Mouse (Mus musculus) left cerebral cortex, postnatal 14 days (tissue): ENCODE measurements at regions not wholly inside any gene's neighbourhood (a gene's known extent, or its start where the extent isn't known, plus 50 kb on each side); places are given as distances from the start of the nearest gene placed in this dataset.
A peak's percentile ranks its signal among the peaks of the same experiment; 100 is the strongest.

Experiments
- DNase-seq, 2 experiments: peaks; one replicate each; pipeline ENCODE4 v3.0.0; 2021 to 2022; ENCODE audit warnings: low spot score in 2 of 2, mixed read lengths in 1 of 2
- intact Hi-C: fragments of 180-260 bp; cut with DNase I; formaldehyde crosslinking; loops from one replicate; pipeline ENCODE4 v1.15.1; 2025

- DNase-seq, result no peak
- intact Hi-C loops, result loop anchor here (10.0 kb wide), 1 partner anchor 63 kb away; no protein-coding TSS in a partner anchor
These were observed 383.1 kb upstream of the Tenm4 start for GRCm38 (mm10) chr7:95787951-95788350.

DNA sequence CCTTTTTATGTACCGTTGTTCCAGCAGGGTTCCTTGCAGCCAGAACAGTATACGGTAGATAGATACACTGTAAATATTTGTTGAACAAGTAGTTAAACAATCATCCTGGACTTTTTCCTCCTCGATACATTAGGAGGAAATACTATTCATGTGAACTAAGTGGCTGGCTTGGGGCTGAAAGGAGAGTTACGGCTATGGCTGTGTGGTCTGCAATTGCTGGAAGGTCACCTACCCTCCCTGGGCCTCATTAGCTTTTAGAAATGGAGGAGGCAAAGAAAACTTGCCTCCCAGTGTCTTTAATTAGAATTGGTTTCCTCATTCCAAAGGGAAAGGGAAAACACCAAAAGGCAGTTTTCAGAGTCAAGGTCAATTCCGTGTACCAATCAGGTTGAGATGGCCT is 381.6 kb upstream of the Tenm4 start:
- intact Hi-C loops, result loop anchor here (10.0 kb wide), 1 partner anchor 65 kb away; no protein-coding TSS in a partner anchor
- DNase-seq, result no peak

GRCm38 (mm10) chr7:95799022-95799421 is 372.0 kb upstream of the Tenm4 start:
- intact Hi-C loops, result no loop called here
- peak; percentile 1 to 4 for DNase-seq

DNA sequence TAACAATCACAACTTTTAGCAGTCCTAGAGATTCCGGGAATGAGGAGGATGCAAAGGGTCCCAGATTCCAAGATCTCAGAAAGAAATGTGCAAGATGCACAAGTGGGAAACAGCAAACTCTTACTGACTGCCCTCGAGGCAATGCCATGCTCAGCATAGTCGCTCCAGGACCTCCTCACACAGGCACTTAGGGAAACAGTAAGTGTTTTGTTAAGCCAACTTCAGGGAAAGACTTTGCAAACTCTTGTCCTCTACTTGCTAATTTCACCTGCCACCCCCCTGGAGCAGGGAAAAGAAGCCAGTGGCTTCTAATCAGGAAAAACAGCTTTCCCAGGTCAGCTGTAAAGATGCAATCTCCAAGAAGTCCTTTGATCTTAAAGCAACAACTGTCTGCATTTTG is 361.4 kb upstream of the Tenm4 start:
- DNase-seq, result no peak
- intact Hi-C loops, result no loop called here

DNA sequence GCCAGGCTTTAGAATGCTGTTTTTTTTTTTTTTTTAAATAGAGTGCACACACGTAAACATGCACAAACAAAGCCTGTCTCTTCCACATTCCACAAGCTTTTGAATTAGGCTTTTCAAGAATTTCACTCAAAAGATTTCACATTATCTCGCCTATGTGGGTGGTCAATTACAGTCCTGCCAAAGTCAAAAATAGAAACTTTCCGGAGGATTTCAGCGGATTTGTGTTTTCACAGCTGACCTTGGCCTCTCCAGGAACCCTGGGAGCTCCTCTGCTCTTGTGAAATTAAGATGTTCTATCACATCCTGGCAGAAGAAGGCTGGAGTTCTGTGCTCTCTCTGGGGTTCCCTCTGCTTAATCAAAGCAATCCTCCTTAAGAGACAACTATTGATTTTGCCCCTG is 360.9 kb upstream of the Tenm4 start:
- intact Hi-C loops, result no loop called here
- no peak for DNase-seq

- intact Hi-C loops, result no loop called here
- no peak for DNase-seq
These were observed 356.2 kb upstream of the Tenm4 start for GRCm38 (mm10) chr7:95814865-95815264.

DNA sequence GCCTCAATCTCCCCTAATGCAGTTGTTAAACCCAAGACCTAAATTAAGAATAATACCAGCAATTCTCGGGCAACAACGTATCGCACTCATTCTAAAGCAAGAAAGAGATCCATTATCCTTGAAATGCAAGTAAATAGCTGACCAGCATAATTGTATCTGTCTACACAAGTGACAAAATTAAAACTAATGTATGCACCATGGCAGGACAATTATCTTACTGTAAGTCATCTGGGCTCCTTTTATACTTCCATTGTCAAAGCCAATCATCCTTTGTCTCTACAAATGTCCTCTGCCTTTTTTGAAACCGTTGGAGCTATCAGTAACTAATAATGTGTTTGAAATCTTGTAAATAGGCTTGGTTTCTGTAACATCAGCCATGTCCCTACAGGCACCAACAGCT is 347.5 kb upstream of the Tenm4 start:
- intact Hi-C loops, result no loop called here
- DNase-seq, result no peak

- no peak for DNase-seq
- intact Hi-C loops, result no loop called here
These were observed 341.2 kb upstream of the Tenm4 start for GRCm38 (mm10) chr7:95829889-95830288.

DNA sequence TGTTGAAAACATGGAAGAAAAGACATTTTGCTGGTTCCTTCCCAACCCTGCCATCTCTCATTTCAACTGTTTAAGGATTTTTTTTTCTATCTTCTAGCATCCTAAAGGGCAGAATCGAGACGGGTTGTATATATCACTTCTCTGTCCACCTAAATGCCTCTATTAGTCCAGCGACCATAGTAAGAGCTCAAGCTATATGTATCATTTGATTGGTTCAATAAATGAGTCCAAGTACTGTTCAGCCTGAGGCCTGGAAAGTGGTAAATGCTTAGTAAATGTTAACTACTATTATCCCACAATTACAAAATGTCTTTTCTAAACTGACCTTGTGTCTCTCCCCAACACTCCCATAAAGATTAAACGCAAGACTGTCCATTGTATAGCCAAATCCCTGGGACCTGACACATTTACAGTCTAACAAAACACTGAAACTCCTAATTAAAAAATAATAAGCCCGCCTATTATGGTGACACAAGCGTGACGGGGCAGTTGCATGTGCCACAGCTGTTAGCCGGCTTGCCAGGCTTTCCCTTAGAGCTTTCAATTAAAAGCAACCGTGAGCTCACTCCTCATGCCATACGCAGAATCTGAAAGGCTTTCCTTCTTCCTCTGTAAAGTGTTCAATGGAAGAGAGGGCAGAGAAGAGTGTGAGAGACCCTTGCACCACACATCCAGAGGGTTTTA is 336.7 kb upstream of the Tenm4 start:
- intact Hi-C loops, result no loop called here
- no peak for DNase-seq

DNA sequence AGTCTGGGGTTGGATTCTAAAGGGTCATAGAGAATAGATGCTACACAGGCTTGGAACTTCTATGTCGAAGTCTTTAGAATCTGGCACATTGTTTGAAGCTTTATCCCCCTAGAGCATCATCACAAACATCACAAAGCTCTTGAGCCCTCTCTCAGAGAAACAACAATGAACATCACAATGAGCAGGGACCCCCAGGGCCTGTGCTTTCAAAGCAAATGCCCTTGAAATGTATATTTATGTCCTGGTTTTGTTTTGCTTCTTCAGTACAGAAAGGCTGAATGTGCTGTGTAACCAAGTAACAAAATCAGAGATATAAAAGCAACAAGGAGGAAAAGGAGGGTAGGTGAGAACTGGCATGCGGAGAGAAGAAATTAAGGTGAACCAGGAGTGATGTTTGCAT is 330.6 kb upstream of the Tenm4 start:
- DNase-seq, result no peak
- intact Hi-C loops, result no loop called here

DNA sequence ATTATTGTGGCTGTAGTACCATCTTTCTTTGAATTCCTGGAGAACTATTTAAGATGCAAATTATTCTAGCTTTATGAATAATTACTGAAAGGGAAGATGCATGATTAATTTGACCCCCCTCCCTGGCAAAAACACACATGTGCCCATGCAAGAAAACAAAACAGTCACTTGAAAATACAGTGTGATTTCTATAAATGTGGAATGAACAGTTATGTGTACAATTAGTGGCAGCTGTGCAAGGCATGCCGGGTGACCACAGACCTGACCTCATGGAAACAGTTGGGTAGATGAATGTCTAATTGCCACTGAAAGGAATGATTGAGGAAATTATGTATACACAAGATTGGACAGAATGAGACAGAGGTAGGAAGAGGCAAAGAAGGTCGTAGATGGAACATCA is 321.2 kb upstream of the Tenm4 start:
- intact Hi-C loops, result no loop called here
- DNase-seq, result no peak

- intact Hi-C loops, result no loop called here
- DNase-seq, result no peak
These were observed 318.4 kb upstream of the Tenm4 start for GRCm38 (mm10) chr7:95852630-95853029.

DNA sequence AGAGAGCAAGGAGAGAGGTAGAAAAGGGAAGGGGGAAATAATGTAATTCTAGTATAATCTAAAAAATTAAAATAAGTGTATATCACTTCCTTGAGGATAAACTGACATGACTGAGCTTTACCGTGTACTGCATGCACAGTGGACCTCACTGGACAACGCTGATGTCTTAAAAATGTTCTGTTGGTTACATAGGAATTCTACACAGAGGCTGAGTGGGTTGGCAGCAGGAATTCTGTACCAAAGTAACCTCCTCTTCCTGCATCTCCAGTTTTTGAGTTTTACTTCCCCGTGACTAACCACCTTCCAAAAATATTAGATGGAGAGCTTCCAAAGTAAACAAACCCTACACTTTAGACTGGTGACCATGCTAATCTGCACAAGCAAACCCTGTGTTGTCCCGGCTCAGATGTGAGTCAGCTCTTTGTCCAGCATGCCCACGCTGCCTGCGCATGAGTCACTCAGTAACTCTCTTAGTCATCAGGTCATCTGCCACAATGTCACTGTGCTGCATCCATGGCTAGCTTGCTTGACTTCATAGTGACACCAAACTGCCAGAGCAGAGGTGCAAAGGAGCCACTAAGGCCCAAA is 317.7 kb upstream of the Tenm4 start:
- peak; percentile 12 to 27 for DNase-seq
- intact Hi-C loops, result no loop called here

- intact Hi-C loops, result no loop called here
- DNase-seq, result no peak
These were observed 312.8 kb upstream of the Tenm4 start for GRCm38 (mm10) chr7:95858247-95858646.

GRCm38 (mm10) chr7:95864233-95864632 is 306.8 kb upstream of the Tenm4 start:
- DNase-seq, result no peak
- intact Hi-C loops, result no loop called here

- no peak for DNase-seq
- intact Hi-C loops, result no loop called here
These were observed 305.8 kb upstream of the Tenm4 start for GRCm38 (mm10) chr7:95865270-95865669.

DNA sequence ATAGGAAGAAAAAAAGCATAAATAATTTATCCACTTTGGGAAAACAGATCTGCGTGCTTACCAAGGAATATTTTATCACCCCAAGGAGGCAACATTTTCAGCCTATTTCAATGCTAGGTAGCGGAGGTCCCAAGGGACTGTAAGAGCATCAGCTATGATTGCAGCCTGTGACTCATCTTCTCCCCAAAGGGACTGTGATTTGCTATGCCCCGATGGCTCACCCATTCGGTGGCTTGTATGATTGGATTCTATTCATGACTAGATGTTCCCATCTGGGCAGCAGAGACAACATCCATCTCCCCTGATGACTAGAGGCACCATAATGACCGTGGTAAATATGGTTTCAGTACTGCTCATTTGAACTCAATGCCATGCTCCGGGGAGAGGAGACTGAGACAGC is 302.3 kb upstream of the Tenm4 start:
- intact Hi-C loops, result no loop called here
- no peak for DNase-seq

DNA sequence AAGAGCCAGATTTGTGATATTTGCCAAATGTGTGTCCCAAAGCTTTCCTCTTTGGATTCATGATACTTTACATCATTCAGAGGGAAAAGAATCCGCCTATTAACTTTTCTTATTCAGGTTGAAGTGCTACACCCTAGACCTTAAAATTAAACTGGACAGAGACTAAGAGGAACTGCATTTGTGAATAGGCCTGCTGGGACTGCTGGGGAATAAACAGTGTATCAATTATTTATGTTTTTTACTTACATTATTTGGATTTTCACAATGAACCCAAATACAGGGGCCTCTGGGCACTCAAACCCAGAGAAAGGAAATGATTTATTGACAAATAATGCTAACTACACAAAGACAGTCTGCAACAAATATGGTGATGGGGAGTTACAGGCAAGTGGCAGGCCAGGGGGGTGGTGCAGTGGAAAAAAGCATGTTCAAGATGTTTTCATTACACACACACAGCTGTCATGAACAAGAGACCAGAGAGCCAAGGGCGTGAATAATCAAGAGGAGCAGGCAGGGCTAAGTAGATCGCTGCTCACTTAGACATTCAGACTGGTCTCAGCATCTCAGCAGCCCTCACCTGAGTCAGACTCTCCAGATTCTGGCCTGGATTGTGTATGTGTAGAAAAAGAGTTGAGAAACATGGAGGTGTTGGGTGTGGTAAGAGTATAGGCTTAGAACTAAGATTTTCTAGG is 290.3 kb upstream of the Tenm4 start:
- intact Hi-C loops, result no loop called here
- no peak for DNase-seq

- intact Hi-C loops, result no loop called here
- no peak for DNase-seq
These were observed 269.5 kb upstream of the Tenm4 start for GRCm38 (mm10) chr7:95901524-95901923.

DNA sequence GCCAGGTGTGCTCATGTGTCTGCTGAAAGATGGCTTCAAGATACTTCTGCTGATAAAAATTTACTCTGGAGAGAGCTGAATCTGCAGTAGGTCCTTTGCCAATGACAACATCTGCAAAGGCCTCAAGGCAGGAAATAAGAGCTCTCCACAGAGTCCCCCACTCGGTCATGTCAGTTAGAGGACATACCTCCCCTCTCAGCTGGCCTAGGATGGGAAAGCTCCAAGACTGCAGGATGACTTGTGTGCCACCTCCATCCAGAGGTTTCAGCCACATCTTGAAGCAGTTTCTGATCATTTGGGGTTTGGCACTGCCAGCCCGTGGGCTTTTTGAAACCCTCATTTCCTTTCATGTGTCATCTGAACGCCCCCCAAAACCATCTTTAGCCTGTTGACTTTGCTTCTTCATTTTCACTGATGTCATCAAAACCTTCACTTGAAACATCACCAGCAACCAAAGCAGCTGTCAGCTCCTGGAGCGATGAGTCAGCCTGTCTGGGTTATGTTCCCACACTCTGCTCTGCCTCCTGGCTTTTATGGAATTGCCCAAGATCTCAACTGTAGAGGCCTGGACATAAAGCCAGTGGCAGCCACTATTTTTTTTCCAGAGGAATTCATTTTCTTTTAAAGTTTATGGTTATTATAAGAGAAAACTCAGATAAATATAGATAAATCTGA is 256.5 kb upstream of the Tenm4 start:
- peak; percentile 28 to 44 for DNase-seq

More for the DNA sequence above, 256.5 kb upstream of the Tenm4 start:
- intact Hi-C loops, result no loop called here
